Mouse (Mus musculus) spleen, embryonic (tissue): ENCODE data around the gene Prl4a1.
"Not testable (repeated sequence)": the region's sequence is repeated elsewhere in the genome, so short reads cannot be mapped to it uniquely, and the experiment has no call there.

ENCODE experiments used
- CTCF ChIA-PET: fragments of 350-600 bp; sonication (Branson Sonifier 250); formaldehyde crosslinking; loops from one replicate; lab custom pipeline; 2022; lab: Charles Lee

The Prl4a1 gene

GRCm38 (mm10) chr13:28015912-28016311 is at the start of gene Prl4a1:
TSS of gene Prl4a1 (plus strand) at chr13:28016212.
- CTCF ChIA-PET, result no interaction called here

DNA sequence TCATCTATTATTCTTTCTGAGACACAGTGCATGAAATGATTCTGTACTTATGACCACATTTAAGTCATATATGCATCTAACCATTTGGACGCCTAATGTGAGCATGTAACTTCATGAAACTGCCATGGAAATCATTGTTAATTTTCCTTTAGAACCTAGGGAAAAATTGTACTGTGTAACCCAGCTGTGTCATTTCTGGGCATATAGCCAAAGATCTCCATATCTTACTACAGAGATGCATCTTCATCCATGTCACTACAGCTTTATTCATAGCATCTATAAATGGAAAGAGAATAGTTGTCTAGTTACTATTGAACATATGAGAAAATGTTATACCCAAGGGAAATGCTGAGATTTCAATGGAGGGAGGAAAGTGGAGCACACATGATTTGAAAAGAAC is 43.1 kb upstream of the Prl4a1 start:
- CTCF ChIA-PET, result no interaction called here

GRCm38 (mm10) chr13:27974281-27974680 is 41.7 kb upstream of the Prl4a1 start:
- CTCF ChIA-PET, result not testable (repeated sequence)

DNA sequence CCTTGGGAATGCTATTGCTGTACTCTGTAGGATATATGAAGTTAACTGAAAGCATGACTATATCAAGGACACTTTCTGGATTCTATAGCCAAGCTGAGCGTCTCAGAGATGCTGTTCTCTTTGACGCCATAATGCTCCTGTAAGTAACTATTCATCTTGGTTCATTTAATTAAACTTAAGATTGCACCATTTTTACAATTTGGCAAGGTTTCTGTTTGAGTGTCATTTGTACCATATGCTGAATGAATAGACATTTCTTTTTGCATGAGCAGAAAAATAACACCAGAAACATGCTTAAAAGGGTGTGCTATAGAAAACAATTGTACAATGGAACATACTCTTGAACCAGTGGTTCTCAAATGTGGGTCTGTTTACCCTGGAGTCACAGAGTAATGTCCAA is 38.4 kb upstream of the Prl4a1 start:
- CTCF ChIA-PET, result no interaction called here

- CTCF ChIA-PET, result not testable (repeated sequence)
These were observed 19.5 kb upstream of the Prl4a1 start for GRCm38 (mm10) chr13:27996557-27996956.

DNA sequence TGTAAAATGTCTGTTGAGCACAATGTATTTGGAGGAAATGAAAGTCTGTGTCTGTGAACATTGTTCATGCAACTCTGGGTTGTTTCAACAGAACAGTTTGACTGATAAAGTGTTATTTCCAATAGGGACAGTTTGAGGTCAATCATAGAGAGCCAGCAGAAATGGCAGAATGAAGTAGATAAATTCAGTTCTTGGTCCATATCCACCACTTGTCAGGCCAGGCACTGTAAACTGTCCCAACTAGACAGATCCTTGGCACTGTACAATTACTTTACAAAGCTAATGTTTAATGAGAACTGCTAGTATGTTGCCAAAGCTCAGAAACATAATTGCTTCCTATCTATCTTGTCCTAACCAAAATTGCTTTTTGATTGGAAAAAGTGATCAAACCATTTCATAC is 13.3 kb downstream of the Prl4a1 start:
- CTCF ChIA-PET, result no interaction called here

DNA sequence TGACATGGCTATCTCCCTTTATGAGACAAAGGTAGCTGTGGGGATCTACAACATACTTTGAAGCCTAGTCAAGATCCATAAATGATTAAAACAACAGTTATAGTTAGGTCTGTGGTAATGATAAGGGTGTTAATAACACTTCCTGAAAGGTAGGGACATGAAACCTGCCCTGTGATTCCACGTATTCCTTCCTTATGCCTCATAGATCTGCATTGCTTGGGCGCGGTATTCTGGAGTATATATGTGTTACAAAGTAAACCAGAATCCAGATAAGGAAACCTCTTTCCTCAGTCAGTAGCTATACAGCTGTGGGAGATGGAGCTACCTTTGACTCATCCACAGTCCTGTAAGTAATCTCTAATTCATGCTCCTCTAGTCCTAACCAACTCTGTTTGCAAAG is 53.3 kb downstream of the Prl4a1 start:
- CTCF ChIA-PET, result no interaction called here
